Mouse (Mus musculus): ENCODE measurements at regions not wholly inside any gene's neighbourhood (a gene's known extent, or its start where the extent isn't known, plus 50 kb on each side); places are given as distances from the start of the nearest gene placed in this dataset.

GRCm38 (mm10) chr3:149105709-149106450 is 115.5 kb upstream of the Adgrl2 start:
- TF ChIP-seq CTCF (IDR thresholded peaks at IDR 0.05; ENCODE audit: low read depth), result no peak
- TF ChIP-seq EP300 (optimal IDR thresholded peaks at IDR 0.05), result no peak
